Mouse (Mus musculus): ENCODE data around the gene Paqr5.

The Paqr5 gene

GRCm38 (mm10) chr9:62026600-62026999 is at the start of gene Paqr5:
Gene Paqr5 (minus strand): TSS chr9:62026856.
- DNase-seq (ENCODE audit: low read depth, low spot score), result no peak

GRCm38 (mm10) chr9:62062234-62062633 is 35.6 kb upstream of the Paqr5 start:
- DNase-seq (ENCODE audit: low read depth, low spot score), result no peak

GRCm38 (mm10) chr9:62060431-62060830 is 33.8 kb upstream of the Paqr5 start:
- DNase-seq (ENCODE audit: low read depth, low spot score), result no peak

- DNase-seq (ENCODE audit: low read depth, low spot score), result no peak
Measured at GRCm38 (mm10) chr9:62059941-62060340, 33.3 kb upstream of the Paqr5 start.

GRCm38 (mm10) chr9:62057881-62058506 is 31.3 kb upstream of the Paqr5 start:
- no peak for DNase-seq (ENCODE audit: low read depth, low spot score)

- no peak for DNase-seq (ENCODE audit: low read depth, low spot score)
Measured at GRCm38 (mm10) chr9:62056206-62056605, 29.6 kb upstream of the Paqr5 start.

GRCm38 (mm10) chr9:62050801-62051200 is 24.1 kb upstream of the Paqr5 start:
- DNase-seq (ENCODE audit: low read depth, low spot score), result no peak

- no peak for DNase-seq (ENCODE audit: low read depth, low spot score)
Measured at GRCm38 (mm10) chr9:62049166-62049565, 22.5 kb upstream of the Paqr5 start.

- DNase-seq (ENCODE audit: low read depth, low spot score), result no peak
Measured at GRCm38 (mm10) chr9:62042167-62042566, 15.5 kb upstream of the Paqr5 start.

- DNase-seq (ENCODE audit: low read depth, low spot score), result peak; percentile 63
Measured at GRCm38 (mm10) chr9:62040008-62040608, 13.5 kb upstream of the Paqr5 start.

- DNase-seq (ENCODE audit: low read depth, low spot score), result no peak
Measured at GRCm38 (mm10) chr9:62035806-62036205, 9.2 kb upstream of the Paqr5 start.

GRCm38 (mm10) chr9:62032206-62032605 is 5.5 kb upstream of the Paqr5 start:
- DNase-seq (ENCODE audit: low read depth, low spot score), result no peak

GRCm38 (mm10) chr9:62028072-62028471 is 1.4 kb upstream of the Paqr5 start:
- no peak for DNase-seq (ENCODE audit: low read depth, low spot score)

- DNase-seq (ENCODE audit: low read depth, low spot score), result no peak
Measured at GRCm38 (mm10) chr9:62025056-62025455, 1.6 kb downstream of the Paqr5 start.

- DNase-seq (ENCODE audit: low read depth, low spot score), result no peak
Measured at GRCm38 (mm10) chr9:62023879-62024278, 2.8 kb downstream of the Paqr5 start.

GRCm38 (mm10) chr9:62022961-62023680 is 3.5 kb downstream of the Paqr5 start:
- no peak for DNase-seq (ENCODE audit: low read depth, low spot score)

GRCm38 (mm10) chr9:62021583-62022120 is 5.0 kb downstream of the Paqr5 start:
- DNase-seq (ENCODE audit: low read depth, low spot score), result no peak

GRCm38 (mm10) chr9:62020259-62020658 is 6.4 kb downstream of the Paqr5 start:
- no peak for DNase-seq (ENCODE audit: low read depth, low spot score)

- DNase-seq (ENCODE audit: low read depth, low spot score), result no peak
Measured at GRCm38 (mm10) chr9:62018229-62019093, 8.2 kb downstream of the Paqr5 start.

- no peak for DNase-seq (ENCODE audit: low read depth, low spot score)
Measured at GRCm38 (mm10) chr9:62017329-62017728, 9.3 kb downstream of the Paqr5 start.

- DNase-seq (ENCODE audit: low read depth, low spot score), result no peak
Measured at GRCm38 (mm10) chr9:62015504-62015903, 11.2 kb downstream of the Paqr5 start.
